Mouse (Mus musculus): ENCODE measurements around the gene Fam50b. TPM values are rescaled to one million over a fixed set of nuclear protein-coding genes. Genes with fewer than 3 reads are reported as not detected.

Gene Fam50b
- polyA plus RNA-seq, 1 experiment from 2014 or later: 0.52 TPM

DNA sequence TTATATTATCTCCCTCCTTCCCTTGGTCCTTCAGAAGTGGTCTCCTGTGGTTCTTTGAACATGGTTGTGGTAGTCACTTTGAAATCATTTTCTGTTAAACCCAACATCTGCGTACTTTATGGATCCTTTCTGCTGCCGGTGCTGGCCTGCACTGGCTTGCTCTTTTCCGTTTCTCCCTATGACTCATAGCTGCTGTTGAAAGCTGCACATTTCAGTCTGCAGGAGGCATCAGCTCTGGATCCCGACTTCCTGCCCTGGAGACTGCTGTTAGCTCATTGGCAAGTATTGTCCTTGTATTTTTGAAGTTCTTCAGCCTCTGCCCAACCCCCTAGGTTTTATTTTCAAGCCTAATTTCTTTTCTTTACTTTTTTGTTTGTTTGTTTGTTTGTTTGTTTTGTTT is 31.9 kb downstream of the Fam50b start:
- Histone ChIP-seq H3K27me3 (no peaks in the 10 kb centered on the region), H3K36me3 (no peaks in the 10 kb centered on the region), H3K4me1 (no peaks in the 10 kb centered on the region), H3K4me3 (replicated peaks) (no peak overlapping the region), H3K9ac (no peak overlapping the region), H3K27ac (replicated peaks) (no peak overlapping the region; the same call in 1 of the 2 replicates), H3K9me3 (replicated peaks) (no peaks in the 10 kb centered on the region), H3K4me2 (replicated peaks) (no peak overlapping the region)
- 30% methylated on average over 4 of the region's 4 CpGs for WGBS
- no peak for ATAC-seq (ENCODE audit: insufficient number of reproducible peaks, low FRiP score, low TSS enrichment, low read depth)

DNA sequence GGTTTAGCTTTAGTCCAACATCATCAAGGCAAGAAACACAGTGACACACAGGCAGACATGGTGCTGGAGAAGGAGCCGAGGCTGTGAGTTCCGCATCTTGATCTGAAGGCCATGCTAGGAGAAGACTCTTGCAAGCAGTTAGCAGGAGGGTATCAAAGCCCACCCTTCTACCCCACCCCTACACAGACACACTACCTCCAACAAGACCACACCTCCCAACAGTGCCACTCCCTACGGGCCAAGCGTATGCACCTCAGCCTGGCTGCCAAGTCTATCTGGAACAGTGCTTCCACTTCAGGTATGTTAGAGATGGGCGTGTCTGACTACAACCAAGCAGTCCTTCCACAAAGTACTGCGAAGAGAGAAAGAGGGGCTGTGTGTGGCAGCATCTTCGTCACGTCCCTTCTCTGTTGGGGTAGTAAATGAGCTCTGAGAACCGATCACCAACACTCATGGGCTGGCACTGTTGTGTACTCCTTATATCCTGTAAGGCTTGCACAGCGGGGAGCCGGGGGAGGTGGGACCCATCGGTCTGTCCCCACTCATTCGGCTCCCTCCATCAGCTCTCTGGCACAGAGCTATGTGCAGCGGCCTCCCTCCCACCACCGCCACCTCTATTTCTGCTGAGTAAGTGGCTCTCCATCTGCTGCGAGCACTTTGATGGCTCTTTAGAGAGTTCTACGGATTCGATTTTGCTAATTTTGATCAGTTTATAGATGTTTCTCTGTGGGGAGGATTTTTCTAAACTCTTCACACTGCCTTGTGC is 33.1 kb downstream of the Fam50b start:
- ATAC-seq (ENCODE audit: insufficient number of reproducible peaks, low FRiP score, low TSS enrichment, low read depth): no peak
- H3K36me3 ChIP-seq: no peaks in the 10 kb centered on the region
- H3K4me1 ChIP-seq: no peaks in the 10 kb centered on the region
- 80% methylated on average over 18 of the region's 18 CpGs for WGBS
- no peak overlapping the region for H3K4me2 ChIP-seq (replicated peaks)
- no peak overlapping the region for H3K9ac ChIP-seq
- no peak overlapping the region for H3K27ac ChIP-seq (replicated peaks)
- H3K4me3 ChIP-seq (replicated peaks): no peak overlapping the region
- H3K9me3 ChIP-seq (replicated peaks): no peaks in the 10 kb centered on the region
- H3K27me3 ChIP-seq: no peaks in the 10 kb centered on the region

DNA sequence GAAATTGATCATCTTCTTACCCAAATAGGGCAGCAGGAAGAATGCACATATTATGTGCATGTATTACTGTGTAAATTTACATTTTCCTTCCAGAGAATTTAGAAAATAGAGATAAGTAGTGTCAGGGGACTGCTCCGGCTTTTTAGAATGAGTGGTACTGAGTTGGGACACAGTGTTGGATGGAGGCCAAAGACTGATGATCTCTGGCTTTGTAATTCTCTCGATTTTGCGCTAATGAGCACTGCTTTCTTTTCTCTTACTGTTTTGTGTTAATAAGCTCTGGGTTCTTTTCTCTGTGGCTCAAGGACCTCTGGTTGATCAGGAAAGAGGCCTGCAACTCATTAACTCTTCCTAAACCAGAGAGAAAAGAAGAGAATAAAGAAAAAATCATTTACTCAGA is 42.1 kb downstream of the Fam50b start:
- WGBS: 44% methylated on average over 3 of the region's 3 CpGs
- ATAC-seq (ENCODE audit: insufficient number of reproducible peaks, low FRiP score, low TSS enrichment, low read depth): no peak
- no peaks in the 10 kb centered on the region for H3K9me3 ChIP-seq (replicated peaks)
- no peak overlapping the region for H3K27ac ChIP-seq (replicated peaks)
- H3K36me3 ChIP-seq: no peaks in the 10 kb centered on the region
- no peak overlapping the region for H3K4me3 ChIP-seq (replicated peaks)
- H3K4me2 ChIP-seq (replicated peaks): no peak overlapping the region
- peaks cover 14% of the 10 kb centered on the region; the same call in 1 of the 2 replicates for H3K4me1 ChIP-seq
- H3K27me3 ChIP-seq: no peaks in the 10 kb centered on the region
- no peak overlapping the region for H3K9ac ChIP-seq

DNA sequence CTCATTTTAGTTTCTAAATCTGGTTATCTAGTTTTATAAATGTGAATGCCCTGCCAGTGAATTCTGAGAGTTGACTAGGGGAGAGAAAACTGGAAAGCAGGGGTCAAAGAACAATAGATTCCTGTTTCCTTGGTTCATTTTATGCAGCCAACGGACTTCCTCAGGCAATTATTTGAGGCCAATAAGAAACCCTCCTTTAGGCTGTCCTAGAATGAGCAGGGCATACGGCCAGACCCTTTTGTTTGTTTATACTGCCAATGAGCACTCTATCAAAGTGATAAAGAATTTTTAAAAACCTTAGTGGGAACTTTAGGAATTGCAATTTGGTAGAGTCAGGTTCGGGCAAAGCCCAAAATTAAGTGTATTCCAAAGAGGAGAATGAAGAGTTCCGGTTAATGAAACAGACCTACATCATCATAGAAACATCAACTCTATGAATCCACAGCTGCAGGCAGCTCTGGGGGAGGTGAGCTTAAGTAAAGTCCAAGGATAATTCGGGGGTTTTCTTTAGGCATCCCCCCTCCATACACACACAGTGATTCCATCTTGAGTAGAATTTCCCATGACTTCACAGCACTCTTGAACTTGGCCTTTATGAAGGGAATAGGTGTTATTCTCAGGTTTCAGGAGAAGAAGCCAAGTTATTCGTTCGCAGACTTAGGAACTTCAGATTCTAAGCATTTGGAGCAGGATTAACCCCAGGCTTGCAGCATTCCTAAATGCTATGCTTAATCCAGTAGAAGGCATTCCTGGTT is 46.4 kb downstream of the Fam50b start:
- Histone ChIP-seq H3K36me3 (no peaks in the 10 kb centered on the region), H3K4me1 (peaks cover 18% of the 10 kb centered on the region; the same call in 1 of the 2 replicates), H3K27ac (replicated peaks) (peak overlapping the region; percentile 63), H3K4me3 (replicated peaks) (no peak overlapping the region), H3K9ac (no peak overlapping the region), H3K27me3 (no peaks in the 10 kb centered on the region), H3K9me3 (replicated peaks) (no peaks in the 10 kb centered on the region), H3K4me2 (replicated peaks) (no peak overlapping the region)
- peak; percentile 39; the same call in 1 of the 2 replicates for ATAC-seq (ENCODE audit: insufficient number of reproducible peaks, low FRiP score, low TSS enrichment, low read depth)
- WGBS: 43% methylated on average over 7 of the region's 7 CpGs

DNA sequence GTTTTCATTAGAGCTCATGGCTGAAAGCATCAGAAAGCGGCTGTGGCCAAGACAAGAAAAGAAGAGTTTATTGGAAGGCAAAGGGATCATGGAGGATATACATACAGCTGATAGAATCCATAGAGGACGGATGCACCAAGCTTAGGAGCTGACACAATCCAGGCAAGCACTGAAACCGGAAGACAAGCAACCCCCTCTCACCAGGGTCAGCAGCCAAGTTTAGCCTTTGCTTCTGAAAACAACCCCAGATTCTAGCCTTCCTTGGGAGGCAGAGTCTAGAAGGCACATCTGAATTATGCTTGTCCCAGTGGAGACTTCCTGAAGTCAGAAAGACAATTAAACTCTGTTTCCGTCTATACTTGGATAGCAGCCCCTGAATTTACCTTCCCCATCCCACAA is 47.0 kb downstream of the Fam50b start:
- H3K9ac ChIP-seq: no peak overlapping the region
- 0 out of 2 replicates have a peak, but pooled peaks have one; percentile 4 for ATAC-seq (ENCODE audit: insufficient number of reproducible peaks, low FRiP score, low TSS enrichment, low read depth)

DNA sequence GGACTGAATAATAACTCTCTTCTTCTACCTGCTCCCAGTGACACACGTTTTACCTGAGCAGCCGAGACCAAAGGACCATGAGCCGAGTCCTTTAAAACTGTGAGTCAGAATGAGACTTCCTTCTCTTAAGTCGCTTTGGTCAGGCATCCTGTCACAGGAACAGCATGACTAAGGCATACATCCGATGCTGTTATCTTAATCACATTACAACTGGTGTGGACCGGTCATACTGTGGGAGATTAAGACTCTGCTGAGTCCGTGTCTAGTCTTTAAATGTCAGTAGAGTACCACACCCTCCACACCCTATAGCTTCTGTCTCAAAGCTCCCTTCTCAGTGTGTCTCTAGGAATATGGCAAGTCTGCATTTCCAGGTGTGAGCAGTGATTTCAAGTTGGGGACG is 50.2 kb downstream of the Fam50b start:
- no peak overlapping the region for H3K4me2 ChIP-seq (replicated peaks)
- no peak overlapping the region for H3K9ac ChIP-seq
- peaks cover 29% of the 10 kb centered on the region for H3K4me1 ChIP-seq
- H3K27ac ChIP-seq (replicated peaks): no peak overlapping the region
- H3K9me3 ChIP-seq (replicated peaks): no peaks in the 10 kb centered on the region
- no peaks in the 10 kb centered on the region for H3K27me3 ChIP-seq
- WGBS: 68% methylated on average over 8 of the region's 8 CpGs
- no peak overlapping the region for H3K4me3 ChIP-seq (replicated peaks)
- ATAC-seq (ENCODE audit: insufficient number of reproducible peaks, low FRiP score, low TSS enrichment, low read depth): no peak
- H3K36me3 ChIP-seq: no peaks in the 10 kb centered on the region

More for the DNA sequence above, 47.0 kb downstream of the Fam50b start:
- Histone ChIP-seq H3K27ac (replicated peaks) (peak overlapping the region; percentile 63), H3K4me3 (replicated peaks) (no peak overlapping the region), H3K9me3 (replicated peaks) (no peaks in the 10 kb centered on the region), H3K27me3 (no peaks in the 10 kb centered on the region), H3K4me1 (peaks cover 18% of the 10 kb centered on the region; the same call in 1 of the 2 replicates), H3K4me2 (replicated peaks) (no peak overlapping the region), H3K36me3 (no peaks in the 10 kb centered on the region)
- WGBS: 56% methylated on average over 4 of the region's 4 CpGs

DNA sequence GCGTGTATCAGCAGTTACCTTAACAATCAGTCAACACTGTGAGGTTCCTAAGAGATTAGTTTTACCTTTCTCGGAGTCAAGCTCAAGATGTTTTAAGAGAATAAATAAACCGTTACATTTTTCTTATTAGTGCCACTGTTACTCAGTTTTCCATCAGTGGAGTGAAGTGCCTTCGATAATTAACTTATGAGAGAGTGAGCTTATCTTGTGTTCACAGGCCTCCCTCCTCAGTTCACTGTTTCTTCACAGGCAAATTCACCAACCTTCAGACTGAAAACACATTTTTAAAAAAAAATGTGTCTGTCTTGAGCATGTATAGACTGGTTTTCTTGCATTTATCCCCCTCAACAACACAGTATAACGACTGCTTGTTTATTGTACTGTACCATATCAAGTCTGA is 52.0 kb downstream of the Fam50b start:
- ATAC-seq (ENCODE audit: insufficient number of reproducible peaks, low FRiP score, low TSS enrichment, low read depth): no peak
- WGBS: 79% methylated on average over 5 of the region's 5 CpGs
- no peaks in the 10 kb centered on the region for H3K9me3 ChIP-seq (replicated peaks)
- no peak overlapping the region for H3K9ac ChIP-seq
- no peak overlapping the region for H3K27ac ChIP-seq (replicated peaks)
- no peak overlapping the region for H3K4me3 ChIP-seq (replicated peaks)
- peaks cover 16% of the 10 kb centered on the region for H3K4me1 ChIP-seq
- H3K27me3 ChIP-seq: no peaks in the 10 kb centered on the region
- no peak overlapping the region for H3K4me2 ChIP-seq (replicated peaks)
- no peaks in the 10 kb centered on the region for H3K36me3 ChIP-seq

DNA sequence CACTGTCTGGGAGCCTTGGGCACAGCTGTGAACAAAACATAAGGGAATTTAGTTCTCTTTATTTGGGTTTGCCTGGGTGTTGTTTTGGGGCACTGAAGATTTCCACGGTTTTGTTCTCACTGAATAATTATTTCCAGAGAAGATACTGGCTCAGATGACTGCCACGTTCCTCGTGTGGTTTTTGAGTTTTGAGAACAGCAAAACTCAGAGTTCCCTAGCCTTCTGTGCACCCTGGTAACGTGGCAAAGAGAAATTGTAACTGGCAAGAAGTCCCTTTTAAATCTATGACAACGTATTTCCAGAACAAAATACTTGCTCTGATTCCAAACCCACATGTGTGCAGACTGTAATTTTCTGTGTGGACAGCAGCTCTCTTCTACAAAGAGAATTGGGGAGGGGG is 52.9 kb downstream of the Fam50b start:
- no peaks in the 10 kb centered on the region for H3K27me3 ChIP-seq
- H3K4me3 ChIP-seq (replicated peaks): no peak overlapping the region
- H3K9me3 ChIP-seq (replicated peaks): no peaks in the 10 kb centered on the region
- 22% methylated on average over 5 of the region's 5 CpGs for WGBS
- H3K9ac ChIP-seq: no peak overlapping the region
- H3K4me2 ChIP-seq (replicated peaks): no peak overlapping the region
- peak; percentile 19; the same call in 1 of the 2 replicates for ATAC-seq (ENCODE audit: insufficient number of reproducible peaks, low FRiP score, low TSS enrichment, low read depth)
- H3K27ac ChIP-seq (replicated peaks): peak overlapping the region; percentile 63
- peaks cover 11% of the 10 kb centered on the region for H3K4me1 ChIP-seq
- no peaks in the 10 kb centered on the region for H3K36me3 ChIP-seq

DNA sequence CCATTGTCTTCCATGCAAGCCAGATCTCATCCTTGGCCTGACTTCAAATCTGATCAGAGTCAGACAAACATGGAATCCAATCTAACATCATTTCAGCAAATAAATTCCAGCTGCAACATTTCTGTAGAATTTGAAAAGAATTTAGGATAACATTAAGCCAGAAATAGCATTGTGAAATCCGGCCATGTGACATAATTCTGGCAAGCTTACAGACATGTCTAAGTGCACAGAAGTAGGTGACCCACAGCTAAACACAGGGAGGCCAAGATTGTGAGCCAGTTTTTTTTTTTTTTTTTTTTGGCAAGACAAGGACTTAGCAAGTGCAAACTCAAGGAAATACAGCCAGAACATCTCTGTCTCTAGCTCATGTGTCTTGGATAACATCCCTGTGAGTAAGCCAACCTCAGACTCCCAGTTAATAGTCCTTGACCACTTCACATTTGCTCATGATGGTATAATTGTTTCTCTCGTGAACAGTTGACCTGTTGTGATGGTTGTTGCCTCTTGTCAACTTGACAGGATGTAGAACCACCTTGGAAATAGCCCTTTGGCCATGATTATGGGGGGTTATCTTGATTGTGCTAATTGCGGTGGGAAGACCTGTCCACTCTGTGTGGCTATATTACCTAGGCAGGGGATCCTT is 54.6 kb downstream of the Fam50b start:
- ATAC-seq (ENCODE audit: insufficient number of reproducible peaks, low FRiP score, low TSS enrichment, low read depth): peak; percentile 73; the same call in 1 of the 2 replicates
- Histone ChIP-seq H3K4me2 (replicated peaks) (no peak overlapping the region), H3K9me3 (replicated peaks) (no peaks in the 10 kb centered on the region), H3K9ac (no peak overlapping the region), H3K36me3 (no peaks in the 10 kb centered on the region), H3K27me3 (no peaks in the 10 kb centered on the region), H3K4me3 (replicated peaks) (no peak overlapping the region), H3K4me1 (peaks cover 11% of the 10 kb centered on the region), H3K27ac (replicated peaks) (peak overlapping the region; percentile 24; the same call in 1 of the 2 replicates)
- 51% methylated on average over 3 of the region's 3 CpGs for WGBS

DNA sequence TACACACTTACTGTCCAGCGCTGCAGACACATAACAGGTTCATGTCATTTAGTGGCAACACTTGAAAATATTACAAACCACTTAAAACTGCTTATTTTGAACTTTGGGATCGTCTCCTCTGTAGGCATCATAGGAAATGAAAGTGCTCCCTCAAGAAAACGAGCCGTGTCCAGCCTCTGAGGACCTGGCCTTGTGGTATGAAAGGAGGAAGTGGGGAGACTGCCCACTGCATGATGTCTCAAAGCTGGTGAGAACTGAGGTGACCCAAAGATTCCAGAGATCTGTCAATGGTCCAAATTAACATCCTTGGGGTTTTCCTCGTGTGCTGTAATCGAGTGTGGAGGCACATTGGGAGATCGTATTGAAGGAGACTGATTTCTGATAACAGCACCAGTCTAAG is 58.4 kb downstream of the Fam50b start:
- WGBS: 69% methylated on average over 7 of the region's 7 CpGs
- no peak overlapping the region for H3K27ac ChIP-seq (replicated peaks)
- H3K4me2 ChIP-seq (replicated peaks): no peak overlapping the region
- H3K4me3 ChIP-seq (replicated peaks): no peak overlapping the region
- no peaks in the 10 kb centered on the region for H3K9me3 ChIP-seq (replicated peaks)
- H3K27me3 ChIP-seq: no peaks in the 10 kb centered on the region
- no peak overlapping the region for H3K9ac ChIP-seq
- H3K4me1 ChIP-seq: peaks cover 4% of the 10 kb centered on the region
- H3K36me3 ChIP-seq: no peaks in the 10 kb centered on the region
- no peak for ATAC-seq (ENCODE audit: insufficient number of reproducible peaks, low FRiP score, low TSS enrichment, low read depth)

DNA sequence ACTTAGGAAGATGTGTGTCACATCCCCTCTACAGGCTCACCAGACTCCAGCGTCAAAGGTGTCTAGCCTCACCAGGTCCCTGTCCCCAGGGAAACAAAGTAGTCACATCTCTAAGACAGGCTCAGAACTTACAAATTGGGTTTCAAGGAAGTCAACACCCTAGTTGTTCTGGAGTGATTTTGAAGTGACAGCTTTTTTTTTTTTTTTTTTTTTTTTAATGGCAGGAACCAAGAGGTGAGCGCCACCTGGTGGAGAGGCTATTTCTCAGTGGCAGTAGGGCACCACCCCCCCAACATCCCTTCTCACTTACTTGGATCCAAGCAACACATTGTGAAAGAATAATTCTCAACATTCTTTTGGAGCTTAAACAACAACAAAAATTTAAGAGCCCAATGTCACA is 59.2 kb downstream of the Fam50b start:
- H3K4me2 ChIP-seq (replicated peaks): no peak overlapping the region
- no peak overlapping the region for H3K9ac ChIP-seq
- WGBS: 39% methylated on average over 2 of the region's 2 CpGs
- H3K36me3 ChIP-seq: no peaks in the 10 kb centered on the region
- no peaks in the 10 kb centered on the region for H3K9me3 ChIP-seq (replicated peaks)
- H3K27ac ChIP-seq (replicated peaks): no peak overlapping the region
- no peaks in the 10 kb centered on the region for H3K27me3 ChIP-seq
- no peak for ATAC-seq (ENCODE audit: insufficient number of reproducible peaks, low FRiP score, low TSS enrichment, low read depth)
- no peaks in the 10 kb centered on the region for H3K4me1 ChIP-seq
- no peak overlapping the region for H3K4me3 ChIP-seq (replicated peaks)

Data from embryonic facial prominence, embryonic 15.5 days (tissue).